Mouse (Mus musculus) lung, postnatal 0 days (tissue): ENCODE measurements around the gene H1f0. TPM values are rescaled to one million over a fixed set of nuclear protein-coding genes. Genes with fewer than 3 reads are reported as not detected.
A peak's percentile ranks its signal among the peaks of the same experiment; 100 is the strongest.

Source experiments
- ATAC-seq: fragments of 200-750 bp; cut with Nextera tagmentation; 2 replicates; pipeline ENCODE4 v1.8.0; 2017; ENCODE audit warnings: moderate library complexity
- DNase-seq: peaks from one replicate; pipeline ENCODE4 v3.0.0-alpha.2; 2016; ENCODE audit warnings: low spot score
- H3K27ac ChIP-seq: fragments of 300-500 bp; sonication (generic); 2 replicates; pipeline ENCODE4 v1.5.1; 2014; ENCODE audit warnings: antibody characterized with exemption, mild to moderate bottlenecking, low read length, mixed read lengths
- H3K27me3 ChIP-seq: fragments of 300-500 bp; sonication (generic); replicated peaks from 2 replicates; pipeline ENCODE4 v1.6.1; 2014; ENCODE audit warnings: low read length, mixed read lengths; ENCODE audit not compliant: insufficient read depth
- H3K36me3 ChIP-seq: fragments of 300-500 bp; sonication (generic); 2 replicates; pipeline ENCODE4 v1.6.1; 2014; ENCODE audit warnings: low read length, mixed read lengths; ENCODE audit not compliant: insufficient read depth
- H3K4me1 ChIP-seq: fragments of 300-500 bp; sonication (generic); 2 replicates; pipeline ENCODE4 v1.6.1; 2014; ENCODE audit warnings: antibody characterized with exemption, low read depth, low read length, mixed read lengths; ENCODE audit not compliant: insufficient read depth
- H3K4me2 ChIP-seq: fragments of 300-500 bp; sonication (generic); replicated peaks from 2 replicates; pipeline ENCODE4 v1.6.1; 2014; ENCODE audit warnings: low read depth, mild to moderate bottlenecking, low read length, moderate library complexity, mixed read lengths
- H3K4me3 ChIP-seq: fragments of 300-500 bp; sonication (generic); 2 replicates; pipeline ENCODE4 v1.5.1; 2014; ENCODE audit warnings: low read depth, low read length
- H3K9ac ChIP-seq: fragments of 300-500 bp; sonication (generic); replicated peaks from 2 replicates; pipeline ENCODE4 v1.6.1; 2014; ENCODE audit warnings: low read depth, mild to moderate bottlenecking
- H3K9me3 ChIP-seq: fragments of 300-500 bp; sonication (generic); 2 replicates; pipeline ENCODE4 v1.6.1; 2016; ENCODE audit warnings: low read length, mixed read lengths
- CTCF ChIP-seq: IDR thresholded peaks from 2 replicates; pipeline ENCODE4 v1.5.1; 2016; ENCODE audit warnings: antibody characterized with exemption, mild to moderate bottlenecking
- EP300 ChIP-seq: IDR thresholded peaks from 2 replicates; pipeline ENCODE4 v1.6.1; 2016; ENCODE audit warnings: antibody characterized with exemption, mild to moderate bottlenecking, control low read depth
- WGBS: fragments of 180-500 bp; shearing (Covaris S2); extraction: QIAGEN DNeasy Blood & Tissue Kit; methylation state at CpG from one replicate; pipeline ENCODE4 v1.1.7; 2014; 5-methylcytosine and 5-hydroxymethylcytosine counted together
- polyA plus RNA-seq: library from polyadenylated mRNA; unstranded; fragments of >200 nt; fragmentation: Nextera tagmentation; extraction: Ambion mirVana; gene quantifications from 2 replicates; pipeline ENCODE4 v1.2.1, GENCODE M21; 2015

The H1f0 gene
- polyA plus RNA-seq, 1 experiment from 2014 or later: 263 TPM

GRCm38 (mm10) chr15:79060887-79061565, 32.8 kb downstream of the H1f0 start:
- WGBS: 60% methylated on average over 14 of the region's 14 CpGs
- Histone ChIP-seq H3K9me3 (no peaks in the 10 kb centered on the region), H3K36me3 (peaks cover 4% of the 10 kb centered on the region), H3K27ac (peak overlapping the region; percentile 22; the same call in 1 of the 2 replicates), H3K4me3 (no peak overlapping the region), H3K4me2 (no peak overlapping the region), H3K9ac (no peak overlapping the region), H3K4me1 (no peaks in the 10 kb centered on the region), H3K27me3 (no peaks in the 10 kb centered on the region)
- TF ChIP-seq CTCF: no peak
- TF ChIP-seq EP300: no peak
- no peak for ATAC-seq
- DNase-seq: peak; percentile 42

DNA sequence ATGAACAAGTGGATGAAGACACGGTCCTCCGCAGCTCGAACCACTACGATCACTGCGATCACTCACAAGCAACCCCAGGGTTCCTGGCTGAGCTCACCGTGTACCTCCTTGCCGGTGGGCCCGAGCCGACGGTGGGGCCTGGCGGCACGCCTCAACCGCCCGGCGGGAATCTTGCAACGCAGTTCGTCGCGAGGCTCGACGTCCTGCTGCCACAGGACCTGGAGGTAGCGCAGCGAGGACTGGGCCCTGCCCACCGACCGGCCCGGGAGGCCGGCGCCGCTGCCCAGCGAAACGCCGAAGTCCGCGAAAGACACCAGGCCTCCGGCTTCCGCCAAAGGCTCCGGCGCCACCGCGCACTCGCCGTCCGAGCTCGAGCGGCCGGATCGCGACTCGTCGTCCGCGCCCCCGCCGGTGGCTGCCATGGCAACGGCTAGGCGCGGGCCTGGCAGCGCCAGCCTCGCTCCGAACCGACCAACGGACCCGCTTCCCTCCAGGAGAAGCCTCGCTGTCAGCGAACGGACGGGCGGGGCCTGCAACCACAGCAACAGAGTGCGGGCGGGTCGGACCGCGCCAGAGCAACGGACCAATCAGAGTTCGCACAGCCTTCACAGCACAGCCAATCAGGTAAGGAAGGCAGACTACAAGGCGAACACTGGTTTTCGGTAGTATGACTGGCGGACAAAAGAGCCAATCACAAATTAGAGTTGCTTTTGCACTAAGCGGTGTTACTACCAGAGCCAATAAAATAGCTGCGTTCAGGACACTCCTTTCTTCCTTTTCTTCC, 34.3 kb downstream of the H1f0 start, which contains the start of gene Ankrd54:
TSS of gene Ankrd54 (minus strand) at position 518 of the 784 bp plus-strand sequence.
- peak within 1 kb of the TSS; percentile 83 for H3K4me2 ChIP-seq
- WGBS: 2% methylated on average over 70 of the region's 80 CpGs
- H3K4me1 ChIP-seq: no peaks in the 10 kb centered on the region
- peak within 1 kb of the TSS; percentile 80 for H3K4me3 ChIP-seq
- no peaks in the 10 kb centered on the region for H3K27me3 ChIP-seq
- peak; percentile 100 for DNase-seq
- H3K9me3 ChIP-seq: no peaks in the 10 kb centered on the region
- ATAC-seq: peak; percentile 99
- H3K27ac ChIP-seq: peak within 1 kb of the TSS; percentile 77
- H3K9ac ChIP-seq: peak within 1 kb of the TSS; percentile 78
- peaks cover 4% of the 10 kb centered on the region; the same call in 1 of the 2 replicates for H3K36me3 ChIP-seq
- TF ChIP-seq CTCF (no peak), EP300 (no peak; the same call in 1 of the 2 replicates)

DNA sequence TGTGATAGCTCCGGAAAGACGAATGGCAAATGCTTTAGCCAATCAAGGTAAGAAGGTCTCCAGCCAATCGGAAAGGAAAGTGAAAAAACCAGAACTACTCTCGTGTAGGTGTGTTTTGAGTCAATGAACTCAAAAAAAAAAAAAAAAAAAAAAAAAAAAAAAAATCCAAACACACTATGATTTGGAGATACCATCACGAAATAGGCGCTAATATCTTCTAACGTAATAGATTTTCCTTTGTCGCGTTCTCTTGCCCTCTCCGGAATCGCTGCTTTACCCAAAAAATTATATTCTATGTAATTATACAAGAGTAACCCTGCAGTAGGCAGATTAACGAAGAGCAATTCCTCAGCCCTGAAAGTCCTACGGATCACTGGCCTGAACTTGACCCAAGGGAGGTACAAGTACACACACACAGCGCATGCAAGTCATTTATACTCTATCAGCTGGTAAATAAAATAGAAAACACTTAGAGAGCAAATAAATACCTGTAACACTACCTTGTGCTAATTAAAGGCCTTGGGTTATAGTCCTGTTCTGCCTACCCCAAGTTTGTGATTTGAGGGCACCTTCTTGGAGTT, 35.0 kb downstream of the H1f0 start:
- no peaks in the 10 kb centered on the region for H3K9me3 ChIP-seq
- H3K27me3 ChIP-seq: no peaks in the 10 kb centered on the region
- peak overlapping the region; percentile 30; the same call in 1 of the 2 replicates for H3K4me2 ChIP-seq
- 0 out of 2 replicates have a peak overlapping the region, but pooled peaks have one; percentile 11 for H3K4me3 ChIP-seq
- WGBS: 11% methylated on average over 14 of the region's 14 CpGs
- H3K9ac ChIP-seq: no peak overlapping the region
- peak; percentile 37; the same call in 1 of the 2 replicates for TF ChIP-seq EP300
- no peak for TF ChIP-seq CTCF
- ATAC-seq (no peak), DNase-seq (no peak)
- no peaks in the 10 kb centered on the region for H3K4me1 ChIP-seq
- peaks cover 4% of the 10 kb centered on the region; the same call in 1 of the 2 replicates for H3K36me3 ChIP-seq
- no peak overlapping the region for H3K27ac ChIP-seq

DNA sequence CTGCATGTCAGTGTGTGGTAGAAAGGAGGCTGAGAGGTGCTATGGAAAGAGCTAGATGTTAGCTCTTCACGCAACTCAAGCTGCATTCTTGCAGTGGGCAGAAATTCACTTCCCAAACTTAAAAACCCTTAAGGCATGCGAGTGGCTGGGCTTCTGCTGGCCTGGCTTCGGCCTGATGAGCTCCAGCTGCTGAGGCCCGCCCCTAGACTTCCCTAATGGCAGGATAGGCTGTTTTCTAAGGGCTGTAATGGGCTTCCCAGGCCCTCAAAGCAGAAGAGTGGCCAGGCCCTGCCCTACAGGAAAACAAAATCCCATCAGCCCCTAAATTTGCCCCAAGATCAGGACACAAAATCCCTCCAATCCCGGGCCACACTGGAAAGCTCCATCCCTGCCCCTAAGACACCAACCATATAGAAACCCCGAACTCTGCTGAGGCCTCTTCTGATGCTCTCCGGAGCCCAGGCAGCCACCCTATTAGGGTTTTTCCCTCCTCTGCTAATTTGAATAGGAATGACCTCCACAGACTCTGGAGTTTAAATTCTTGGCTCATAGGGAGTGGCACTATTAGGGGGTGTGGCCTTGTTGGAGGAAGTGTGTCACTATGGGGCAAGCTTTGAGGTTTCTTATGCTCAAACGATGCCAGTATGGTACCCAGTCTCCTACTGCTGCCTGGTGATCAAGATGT, 37.0 kb downstream of the H1f0 start:
- Histone ChIP-seq H3K4me1 (no peaks in the 10 kb centered on the region), H3K27ac (0 out of 2 replicates have a peak overlapping the region, but pooled peaks have one; percentile 6), H3K4me3 (no peak overlapping the region), H3K9me3 (no peaks in the 10 kb centered on the region), H3K27me3 (no peaks in the 10 kb centered on the region), H3K9ac (no peak overlapping the region), H3K4me2 (no peak overlapping the region), H3K36me3 (no peaks in the 10 kb centered on the region)
- ATAC-seq (no peak), DNase-seq (peak; percentile 64)
- no peak for TF ChIP-seq EP300
- no peak for TF ChIP-seq CTCF
- WGBS: 38% methylated on average over 8 of the region's 8 CpGs

- peak; percentile 23 for DNase-seq
- Histone ChIP-seq H3K4me2 (no peak overlapping the region), H3K9me3 (no peaks in the 10 kb centered on the region)
These were observed 38.0 kb downstream of the H1f0 start for GRCm38 (mm10) chr15:79066276-79066675.

More at GRCm38 (mm10) chr15:79066276-79066675, 38.0 kb downstream of the H1f0 start:
- Histone ChIP-seq H3K4me3 (no peak overlapping the region), H3K36me3 (no peaks in the 10 kb centered on the region), H3K27ac (no peak overlapping the region), H3K4me1 (no peaks in the 10 kb centered on the region), H3K27me3 (no peaks in the 10 kb centered on the region), H3K9ac (no peak overlapping the region)
- WGBS: 21% methylated on average over 2 of the region's 2 CpGs
- no peak for TF ChIP-seq CTCF
- TF ChIP-seq EP300: no peak
- no peak for ATAC-seq
